In the genomic region with DNA sequence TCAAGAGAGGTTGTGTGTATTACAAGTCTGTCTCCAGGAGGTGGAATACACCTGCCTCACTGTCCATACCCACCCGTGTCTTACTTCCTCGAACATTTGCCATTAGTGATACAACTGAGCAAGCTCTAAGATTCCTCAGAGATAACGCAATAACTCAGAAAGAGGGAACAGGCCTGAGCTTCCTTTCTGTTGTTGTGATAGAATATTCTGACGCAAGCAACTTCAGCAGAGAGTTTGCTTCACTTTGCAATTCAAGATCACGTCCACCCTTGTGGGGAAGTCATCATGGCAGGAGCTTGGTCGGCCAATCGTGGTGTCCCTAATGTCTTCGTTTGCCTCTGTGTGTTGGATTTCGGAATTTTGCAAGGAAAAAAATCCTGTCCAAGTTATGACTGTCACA, we compare ENCODE assay signal across 28 mouse cellular contexts. TPM values are rescaled to one million over a fixed set of nuclear protein-coding genes. Genes with fewer than 3 reads are reported as not detected.
DNase-seq lines count a peak whose midpoint lies in the region; ATAC-seq and TF ChIP-seq lines count a peak whose summit lies in the region.
"Had no signal": no experiment of that assay in that cellular context is flagged by ENCODE, and none has a peak within 500 bp of the region (broad histone marks: within the 10 kb centered on the region; RNA-seq: fewer than 3 reads in every experiment).

No protein-coding gene starts in this region.

- no peaks in the 10 kb centered on the region for H3K27me3 ChIP-seq in liver, adult 2 months (ENCODE audit: control insufficient read depth, insufficient read depth, low read length)
- no peaks in the 10 kb centered on the region for H3K27me3 ChIP-seq in liver, embryonic 11.5 days (replicated peaks; ENCODE audit: control insufficient read depth, insufficient read depth, low read length)
- H3K27me3 ChIP-seq in liver, postnatal 0 days (ENCODE audit: insufficient read depth, low read length), result no peaks in the 10 kb centered on the region
- H3K27me3 ChIP-seq: CH12.LX; embryonic facial prominence, embryonic 15.5 days; heart, embryonic 12.5 days; Patski had no signal

- no peaks in the 10 kb centered on the region for H3K4me1 ChIP-seq in liver, adult 2 months (ENCODE audit: control insufficient read depth, insufficient read depth, low read length)
- no peaks in the 10 kb centered on the region for H3K4me1 ChIP-seq in liver, embryonic 11.5 days (replicated peaks; ENCODE audit: control insufficient read depth, insufficient read depth, low read length)
- no peaks in the 10 kb centered on the region for H3K4me1 ChIP-seq in liver, postnatal 0 days (ENCODE audit: insufficient read depth)
- H3K4me1 ChIP-seq: forebrain, embryonic 10.5 days; hindbrain, embryonic 10.5 days had no signal

- TF ChIP-seq POLR2A in liver, adult 2 months (IDR thresholded peaks at IDR 0.05; ENCODE audit: extremely low read depth, insufficient read depth, low read length), result no peak

- no peak overlapping the region for H3K4me2 ChIP-seq in liver, embryonic 11.5 days
- H3K4me2 ChIP-seq in liver, postnatal 0 days (ENCODE audit: low read depth, low read length), result no peak overlapping the region
- H3K4me2 ChIP-seq: embryonic facial prominence, embryonic 15.5 days; heart, embryonic 12.5 days; hindbrain, embryonic 14.5 days had no signal

- TF ChIP-seq CTCF in liver, adult 2 months (IDR thresholded peaks at IDR 0.05; ENCODE audit: low read depth, low read length), result no peak
- no peak for TF ChIP-seq CTCF in liver, postnatal 0 days (IDR thresholded peaks at IDR 0.05; ENCODE audit: low read depth)

- H3K9me3 ChIP-seq in liver, embryonic 11.5 days (ENCODE audit: control insufficient read depth, low read length), result no peaks in the 10 kb centered on the region
- no peaks in the 10 kb centered on the region for H3K9me3 ChIP-seq in liver, postnatal 0 days (ENCODE audit: low read length)
- H3K9me3 ChIP-seq: embryonic facial prominence, embryonic 15.5 days; forebrain, embryonic 10.5 days; heart, embryonic 12.5 days; hindbrain, embryonic 10.5 days had no signal

- DNase-seq in liver, adult 2 months (ENCODE audit: extremely low read depth, low read depth, low spot score), result peak; percentile 22
- DNase-seq in liver, embryonic 11.5 days (ENCODE audit: low spot score), result no peak
- peak; percentile 21 for DNase-seq in lung, postnatal 25 days (ENCODE audit: low spot score)
- no peak for DNase-seq in lung, postnatal 10 days
- DNase-seq in liver, postnatal 0 days, result no peak
- no peak for DNase-seq in neural tube, embryonic 10.5 days (ENCODE audit: extremely low spot score, low spot score)
- no peak for DNase-seq in c-Kit-positive CD71-positive TER-119-positive erythroid progenitor cells, embryonic 14.5 days (ENCODE audit: low spot score)
- DNase-seq: adrenal gland, postnatal 14 days; cerebellum, adult 2 months; cerebellum, postnatal 10 days; embryo, embryonic 11 days; gastrocnemius, postnatal 36 days; heart, adult 2 months had no signal

- no peaks in the 10 kb centered on the region for H3K79me2 ChIP-seq in liver, adult 2 months (ENCODE audit: control insufficient read depth, insufficient read depth, low read length)

- no peak for ATAC-seq in liver, embryonic 11.5 days (replicated peaks; ENCODE audit: low FRiP score)
- ATAC-seq in liver, postnatal 0 days, result peak; percentile 29; the same call in 1 of the 2 replicates
- ATAC-seq in neutrophil, adult 5-6 weeks (ENCODE audit: extremely low read depth, insufficient number of reproducible peaks, low FRiP score, poor library complexity, severe bottlenecking), result peak; percentile 55; the same call in 1 of the 2 replicates
- ATAC-seq: activated CD4-positive, CD25-positive, alpha-beta regulatory T cell, adult 4 months; forebrain, embryonic 14.5 days; Patski had no signal

- H3K36me3 ChIP-seq in liver, adult 2 months (ENCODE audit: control insufficient read depth, insufficient read depth, low read length), result no peaks in the 10 kb centered on the region
- H3K36me3 ChIP-seq in liver, embryonic 11.5 days (ENCODE audit: control insufficient read depth, insufficient read depth, low read length), result no peaks in the 10 kb centered on the region
- H3K36me3 ChIP-seq in liver, postnatal 0 days (replicated peaks; ENCODE audit: insufficient read depth, low read length), result no peaks in the 10 kb centered on the region
- H3K36me3 ChIP-seq: embryonic facial prominence, embryonic 15.5 days; forebrain, embryonic 10.5 days; heart, embryonic 12.5 days; hindbrain, embryonic 10.5 days had no signal

- no peak for TF ChIP-seq EP300 in liver, postnatal 0 days (IDR thresholded peaks at IDR 0.05; ENCODE audit: low read depth)

- no peak overlapping the region for H3K4me3 ChIP-seq in liver, adult 2 months (ENCODE audit: insufficient read depth, low read depth, low read length)
- no peak overlapping the region for H3K4me3 ChIP-seq in liver, embryonic 11.5 days (ENCODE audit: low read depth, low read length)
- H3K4me3 ChIP-seq in liver, postnatal 0 days (ENCODE audit: low read depth, low read length), result no peak overlapping the region
- H3K4me3 ChIP-seq: embryonic facial prominence, embryonic 15.5 days; erythroblast, embryonic 14.5 days; forebrain, embryonic 10.5 days; heart, adult 2 months; heart, embryonic 12.5 days; hindbrain, embryonic 10.5 days had no signal

- 77% methylated on average over 9 of the region's 9 CpGs for WGBS in liver, adult 2 months
- 74% methylated on average over 9 of the region's 9 CpGs for WGBS in liver, embryonic 11.5 days
- WGBS in liver, postnatal 0 days (ENCODE audit: insufficient replicate concordance), result 52% methylated on average over 9 of the region's 9 CpGs

- H3K9ac ChIP-seq in liver, adult 2 months (ENCODE audit: low read depth, low read length), result no peak overlapping the region
- H3K9ac ChIP-seq in liver, embryonic 11.5 days (ENCODE audit: low read depth, low read length), result no peak overlapping the region
- H3K9ac ChIP-seq in liver, postnatal 0 days (replicated peaks), result no peak overlapping the region
- H3K9ac ChIP-seq: embryonic facial prominence, embryonic 15.5 days; heart, embryonic 12.5 days; hindbrain, embryonic 14.5 days had no signal

- no peak overlapping the region for H3K27ac ChIP-seq in liver, adult 2 months (replicated peaks; ENCODE audit: insufficient read depth, low read depth, low read length)
- no peak overlapping the region for H3K27ac ChIP-seq in liver, embryonic 11.5 days (ENCODE audit: low read depth, low read length)
- no peak overlapping the region for H3K27ac ChIP-seq in liver, postnatal 0 days (ENCODE audit: low read depth)
- H3K27ac ChIP-seq: embryonic facial prominence, embryonic 15.5 days; forebrain, embryonic 10.5 days; heart, adult 2 months; hindbrain, embryonic 10.5 days; hindbrain, embryonic 14.5 days had no signal

RNA-seq across cellular contexts. Expression of gene Eif2ak2, which starts 8.6 kb away (rescaled TPM):
- 11.1 and 15.3 TPM in 2 replicates for total RNA-seq in liver, adult 2 months (2014; rRNA removed)
- polyA plus RNA-seq in liver, adult 2 months (2012; rRNA removed), result 2.3 and 2.5 TPM in 2 replicates
- 8.2 and 8.3 TPM in 2 replicates for polyA plus RNA-seq in liver, embryonic 11.5 days (2014; fragmentation: Nextera tagmentation; extraction: Ambion mirVana)
- 7.4 and 8.4 TPM in 2 replicates for polyA plus RNA-seq in liver, postnatal 0 days (2015; fragmentation: Nextera tagmentation; extraction: Ambion mirVana)
- 43.1 and 52.8 TPM in 2 replicates for total RNA-seq in neutrophil, adult 5-6 weeks (2017)

RNA-seq across cellular contexts. Expression of gene Sult6b1, which starts 15.8 kb away (rescaled TPM):
- total RNA-seq in liver, adult 2 months (2014; rRNA removed), result not detected in 2 replicates
- polyA plus RNA-seq in liver, adult 2 months (2012; rRNA removed), result not detected in 2 replicates
- 0.14 TPM in 1 of 2 replicates, not detected in the other for polyA plus RNA-seq in liver, embryonic 11.5 days (2014; fragmentation: Nextera tagmentation; extraction: Ambion mirVana)
- 0.07 and 0.08 TPM in 2 replicates for polyA plus RNA-seq in liver, postnatal 0 days (2015; fragmentation: Nextera tagmentation; extraction: Ambion mirVana)
- total RNA-seq in neutrophil, adult 5-6 weeks (2017), result not detected in 2 replicates
- total RNA-seq: adrenal gland, adult 18-20 months; adrenal gland, postnatal 14 days; common myeloid progenitor, adult 5-6 weeks; gastrocnemius, adult 8-10 months; gastrocnemius, postnatal 36 days; heart, adult 2 months; heart, postnatal 25 days had no signal
- polyA plus RNA-seq: erythroblast, embryonic 14.5 days; forebrain, embryonic 10.5 days; heart, adult 2 months had no signal

RNA-seq across cellular contexts. Expression of gene Cebpzos, which starts 25.3 kb away (rescaled TPM):
- total RNA-seq in liver, adult 2 months (2014; rRNA removed), result 18.4 and 29.2 TPM in 2 replicates
- polyA plus RNA-seq in liver, adult 2 months (2012; rRNA removed), result 9.6 and 11.0 TPM in 2 replicates
- polyA plus RNA-seq in liver, embryonic 11.5 days (2014; fragmentation: Nextera tagmentation; extraction: Ambion mirVana), result 80.6 and 95.3 TPM in 2 replicates
- 57.0 and 59.5 TPM in 2 replicates for polyA plus RNA-seq in liver, postnatal 0 days (2015; fragmentation: Nextera tagmentation; extraction: Ambion mirVana)
- 35.7 and 39.7 TPM in 2 replicates for total RNA-seq in neutrophil, adult 5-6 weeks (2017)
- polyA plus RNA-seq: erythroblast, embryonic 14.5 days had no signal

RNA-seq across cellular contexts. Expression of gene Cebpz, which starts 45.8 kb away (rescaled TPM):
- total RNA-seq in liver, adult 2 months (2014; rRNA removed), result 17.7 and 19.0 TPM in 2 replicates
- polyA plus RNA-seq in liver, adult 2 months (2012; rRNA removed), result 3.2 and 4.4 TPM in 2 replicates
- polyA plus RNA-seq in liver, embryonic 11.5 days (2014; fragmentation: Nextera tagmentation; extraction: Ambion mirVana), result 73.8 and 74.0 TPM in 2 replicates
- polyA plus RNA-seq in liver, postnatal 0 days (2015; fragmentation: Nextera tagmentation; extraction: Ambion mirVana), result 32.1 and 34.6 TPM in 2 replicates
- total RNA-seq in neutrophil, adult 5-6 weeks (2017), result 116 and 117 TPM in 2 replicates

RNA-seq across cellular contexts. Expression of gene Ndufaf7, which starts 45.9 kb away (rescaled TPM):
- 14.6 and 17.3 TPM in 2 replicates for total RNA-seq in liver, adult 2 months (2014; rRNA removed)
- polyA plus RNA-seq in liver, adult 2 months (2012; rRNA removed), result 5.5 and 5.7 TPM in 2 replicates
- polyA plus RNA-seq in liver, embryonic 11.5 days (2014; fragmentation: Nextera tagmentation; extraction: Ambion mirVana), result 58.0 and 67.3 TPM in 2 replicates
- 18.8 and 22.2 TPM in 2 replicates for polyA plus RNA-seq in liver, postnatal 0 days (2015; fragmentation: Nextera tagmentation; extraction: Ambion mirVana)
- 30.1 and 30.5 TPM in 2 replicates for total RNA-seq in neutrophil, adult 5-6 weeks (2017)

Comparison
In these comparisons a context has a peak if more than half of its experiments do, and no peak if none do; other contexts are left out.
1. DNase-seq: peak in liver, adult 2 months (single experiment) and lung, postnatal 25 days (single experiment); none in liver, embryonic 11.5 days (single experiment), lung, postnatal 10 days (single experiment), liver, postnatal 0 days (single experiment), neural tube, embryonic 10.5 days (single experiment) and c-Kit-positive CD71-positive TER-119-positive erythroid progenitor cells, embryonic 14.5 days (single experiment).